ENCODE assay signal across 22 mouse cellular contexts in the genomic region with DNA sequence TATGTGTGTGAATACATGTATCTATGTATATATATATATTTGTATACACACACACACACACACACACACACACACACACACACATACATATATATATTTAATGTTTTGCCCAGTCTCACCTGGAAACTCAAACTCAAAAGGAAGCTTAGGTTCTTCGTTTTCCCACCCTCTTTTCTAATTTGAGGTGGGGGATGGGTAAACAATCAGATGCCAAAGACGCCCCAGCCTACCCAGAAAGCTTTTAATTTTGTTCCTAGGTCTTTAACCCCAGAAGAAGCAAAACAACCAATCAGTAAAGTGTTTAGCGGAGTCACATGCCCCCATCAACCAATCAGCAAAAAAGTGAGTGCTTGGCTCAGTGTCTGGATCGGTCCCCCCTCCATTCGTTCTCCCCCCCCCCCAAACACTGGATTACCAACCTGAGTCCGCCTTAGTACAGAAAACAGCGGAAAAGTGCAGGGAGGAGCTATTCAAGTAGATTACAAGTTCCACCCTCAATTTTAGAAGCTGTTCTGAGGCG. TPM values are rescaled to one million over a fixed set of nuclear protein-coding genes. Genes with fewer than 3 reads are reported as not detected.
DNase-seq lines count a peak whose midpoint lies in the region; ATAC-seq lines count a peak whose summit lies in the region.
"Had no signal": no experiment of that assay in that cellular context is flagged by ENCODE, and none has a peak within 500 bp of the region (broad histone marks: within the 10 kb centered on the region; RNA-seq: fewer than 3 reads in every experiment).

No protein-coding gene starts in this region.

- H3K9ac ChIP-seq in liver, embryonic 11.5 days (ENCODE audit: low read depth, low read length), result no peak overlapping the region
- no peak overlapping the region for H3K9ac ChIP-seq in liver, embryonic 12.5 days
- peak overlapping the region; percentile 17; the same call in 1 of the 2 replicates for H3K9ac ChIP-seq in stomach, embryonic 16.5 days (ENCODE audit: low read length)
- H3K9ac ChIP-seq: forebrain, embryonic 12.5 days; heart, embryonic 13.5 days; limb, embryonic 12.5 days had no signal

- no peak overlapping the region for H3K27ac ChIP-seq in liver, embryonic 11.5 days (ENCODE audit: low read depth, low read length)
- H3K27ac ChIP-seq in liver, embryonic 12.5 days, result no peak overlapping the region
- no peak overlapping the region for H3K27ac ChIP-seq in limb, embryonic 10.5 days
- H3K27ac ChIP-seq in stomach, embryonic 16.5 days (ENCODE audit: low read length), result no peak overlapping the region
- H3K27ac ChIP-seq: forebrain, embryonic 12.5 days; heart, embryonic 13.5 days; limb, embryonic 12.5 days had no signal

- no peak overlapping the region for H3K4me3 ChIP-seq in liver, embryonic 11.5 days (ENCODE audit: low read depth, low read length)
- no peak overlapping the region for H3K4me3 ChIP-seq in liver, embryonic 12.5 days
- peak overlapping the region; percentile 36 for H3K4me3 ChIP-seq in limb, embryonic 10.5 days
- H3K4me3 ChIP-seq in stomach, embryonic 16.5 days (replicated peaks; ENCODE audit: low read length), result peak overlapping the region; percentile 16; the same call in 1 of the 2 replicates
- H3K4me3 ChIP-seq: forebrain, embryonic 12.5 days; heart, embryonic 13.5 days; limb, embryonic 12.5 days had no signal

- H3K27me3 ChIP-seq in liver, embryonic 11.5 days (replicated peaks; ENCODE audit: control insufficient read depth, insufficient read depth, low read length), result peaks cover 95% of the 10 kb centered on the region
- peaks cover 98% of the 10 kb centered on the region for H3K27me3 ChIP-seq in liver, embryonic 12.5 days (replicated peaks)
- H3K27me3 ChIP-seq in limb, embryonic 10.5 days (ENCODE audit: low read depth, poor library complexity, severe bottlenecking), result peaks cover 100% of the 10 kb centered on the region
- H3K27me3 ChIP-seq in stomach, embryonic 16.5 days (ENCODE audit: control insufficient read depth, insufficient read depth, low read length), result peaks cover 37% of the 10 kb centered on the region

- peak; percentile 46 for DNase-seq in adrenal gland, postnatal 14 days
- DNase-seq in adrenal gland, postnatal 4 days (ENCODE audit: low spot score in 2 of 2), result no peak
- DNase-seq in liver, embryonic 11.5 days (ENCODE audit: low spot score), result no peak
- DNase-seq in limb, embryonic 10.5 days (ENCODE audit: low spot score), result no peak
- DNase-seq in urinary bladder, adult 2 months (ENCODE audit: low spot score), result no peak
- DNase-seq in cerebellum, adult 11-12 months, result no peak
- DNase-seq: cerebellum, adult 9-10 months; embryo, embryonic 11 days; kidney, postnatal 25 days; layer of hippocampus, postnatal 36 days; retina, postnatal 1 day; thymus, postnatal 25 days had no signal

- no peak for ATAC-seq in liver, embryonic 11.5 days (replicated peaks; ENCODE audit: low FRiP score)
- ATAC-seq in liver, embryonic 12.5 days, result no peak
- no peak for ATAC-seq in stomach, embryonic 16.5 days (ENCODE audit: insufficient read depth, low FRiP score)

- peak overlapping the region; percentile 15; the same call in 1 of the 2 replicates for H3K4me2 ChIP-seq in liver, embryonic 11.5 days
- H3K4me2 ChIP-seq in liver, embryonic 12.5 days, result no peak overlapping the region
- peak overlapping the region; percentile 7; the same call in 1 of the 2 replicates for H3K4me2 ChIP-seq in stomach, embryonic 16.5 days (ENCODE audit: low read depth, low read length)
- H3K4me2 ChIP-seq: forebrain, embryonic 12.5 days; heart, embryonic 13.5 days; limb, embryonic 12.5 days; midbrain, embryonic 11.5 days had no signal

- H3K4me1 ChIP-seq in liver, embryonic 11.5 days (replicated peaks; ENCODE audit: control insufficient read depth, insufficient read depth, low read length), result no peaks in the 10 kb centered on the region
- H3K4me1 ChIP-seq in liver, embryonic 12.5 days, result no peaks in the 10 kb centered on the region
- peaks cover 86% of the 10 kb centered on the region for H3K4me1 ChIP-seq in limb, embryonic 10.5 days
- H3K4me1 ChIP-seq in stomach, embryonic 16.5 days (ENCODE audit: control insufficient read depth, insufficient read depth, low read length), result peaks cover 10% of the 10 kb centered on the region; the same call in 1 of the 2 replicates
- H3K4me1 ChIP-seq: forebrain, embryonic 12.5 days; heart, embryonic 13.5 days had no signal

- under 1% methylated on average over 8 of the region's 8 CpGs for WGBS in liver, embryonic 11.5 days
- 4% methylated on average over 8 of the region's 8 CpGs for WGBS in liver, embryonic 12.5 days (ENCODE audit: insufficient replicate concordance)
- under 1% methylated on average over 8 of the region's 8 CpGs for WGBS in limb, embryonic 10.5 days
- 12% methylated on average over 8 of the region's 8 CpGs for WGBS in stomach, embryonic 16.5 days

- H3K9me3 ChIP-seq in liver, embryonic 11.5 days (ENCODE audit: control insufficient read depth, low read length), result no peaks in the 10 kb centered on the region
- H3K9me3 ChIP-seq in liver, embryonic 12.5 days (replicated peaks), result no peaks in the 10 kb centered on the region
- no peaks in the 10 kb centered on the region for H3K9me3 ChIP-seq in limb, embryonic 10.5 days (replicated peaks)
- H3K9me3 ChIP-seq in stomach, embryonic 16.5 days (replicated peaks; ENCODE audit: control insufficient read depth, low read length), result no peaks in the 10 kb centered on the region
- H3K9me3 ChIP-seq: forebrain, embryonic 12.5 days; heart, embryonic 13.5 days; limb, embryonic 12.5 days had no signal

- no peaks in the 10 kb centered on the region for H3K36me3 ChIP-seq in liver, embryonic 11.5 days (ENCODE audit: control insufficient read depth, insufficient read depth, low read length)
- no peaks in the 10 kb centered on the region for H3K36me3 ChIP-seq in liver, embryonic 12.5 days
- H3K36me3 ChIP-seq in limb, embryonic 10.5 days, result no peaks in the 10 kb centered on the region
- H3K36me3 ChIP-seq in stomach, embryonic 16.5 days (ENCODE audit: control insufficient read depth, insufficient read depth, low read length), result no peaks in the 10 kb centered on the region
- H3K36me3 ChIP-seq: forebrain, embryonic 12.5 days; heart, embryonic 13.5 days; limb, embryonic 12.5 days had no signal

RNA-seq across cellular contexts. Expression of a gene that starts 2.2 kb away (rescaled TPM):
- 6.8 and 7.7 TPM in 2 replicates for total RNA-seq in adrenal gland, postnatal 14 days (2021)
- total RNA-seq in adrenal gland, postnatal 4 days (2021), result 10 to 100 TPM; 11.3 to 13.4 TPM
- 5.9 and 6.2 TPM in 2 replicates for polyA plus RNA-seq in liver, embryonic 11.5 days (2014; fragmentation: Nextera tagmentation; extraction: Ambion mirVana)
- 1.3 and 1.9 TPM in 2 replicates for polyA plus RNA-seq in liver, embryonic 12.5 days (2016; fragmentation: Nextera tagmentation; extraction: Ambion mirVana)
- 9.1 and 9.8 TPM in 2 replicates for polyA plus RNA-seq in limb, embryonic 10.5 days (2016; fragmentation: Nextera tagmentation; extraction: Ambion mirVana)
- polyA plus RNA-seq in stomach, embryonic 16.5 days (2015; fragmentation: Nextera tagmentation; extraction: Ambion mirVana), result 19.0 and 20.0 TPM in 2 replicates
- 0.76 and 0.80 TPM in 2 replicates for polyA plus RNA-seq in urinary bladder, adult 2 months (2012; rRNA removed)
- total RNA-seq: granulocyte monocyte progenitor cell, adult 5-6 weeks; layer of hippocampus, postnatal 36 days; neutrophil, adult 5-6 weeks had no signal
- polyA plus RNA-seq: forebrain, embryonic 12.5 days; midbrain, embryonic 11.5 days had no signal

RNA-seq across cellular contexts. Expression of a gene that starts 22.9 kb away (rescaled TPM):
- total RNA-seq in adrenal gland, postnatal 14 days (2021), result 37.4 and 43.2 TPM in 2 replicates
- total RNA-seq in adrenal gland, postnatal 4 days (2021), result 10 to 100 TPM; 40.3 to 41.5 TPM
- 1.3 and 1.5 TPM in 2 replicates for polyA plus RNA-seq in liver, embryonic 11.5 days (2014; fragmentation: Nextera tagmentation; extraction: Ambion mirVana)
- polyA plus RNA-seq in liver, embryonic 12.5 days (2016; fragmentation: Nextera tagmentation; extraction: Ambion mirVana), result 0.17 and 0.19 TPM in 2 replicates
- polyA plus RNA-seq in limb, embryonic 10.5 days (2016; fragmentation: Nextera tagmentation; extraction: Ambion mirVana), result 10.1 and 10.2 TPM in 2 replicates
- 3.3 and 3.8 TPM in 2 replicates for polyA plus RNA-seq in stomach, embryonic 16.5 days (2015; fragmentation: Nextera tagmentation; extraction: Ambion mirVana)
- 2.1 and 2.5 TPM in 2 replicates for polyA plus RNA-seq in urinary bladder, adult 2 months (2012; rRNA removed)
- total RNA-seq: granulocyte monocyte progenitor cell, adult 5-6 weeks; hematopoietic stem cell, adult 5-6 weeks; layer of hippocampus, postnatal 36 days; neutrophil, adult 5-6 weeks had no signal
- polyA plus RNA-seq: forebrain, embryonic 12.5 days; liver, embryonic 16.5 days; midbrain, embryonic 11.5 days had no signal

RNA-seq across cellular contexts. Expression of a gene that starts 30.6 kb away (rescaled TPM):
- 19.2 and 20.1 TPM in 2 replicates for total RNA-seq in adrenal gland, postnatal 14 days (2021)
- total RNA-seq in adrenal gland, postnatal 4 days (2021), result 10 to 100 TPM; 22.2 to 22.7 TPM
- polyA plus RNA-seq in liver, embryonic 11.5 days (2014; fragmentation: Nextera tagmentation; extraction: Ambion mirVana), result 1.3 and 1.9 TPM in 2 replicates
- polyA plus RNA-seq in liver, embryonic 12.5 days (2016; fragmentation: Nextera tagmentation; extraction: Ambion mirVana), result 0.08 and 0.22 TPM in 2 replicates
- polyA plus RNA-seq in limb, embryonic 10.5 days (2016; fragmentation: Nextera tagmentation; extraction: Ambion mirVana), result 5.1 and 6.0 TPM in 2 replicates
- 2.0 and 2.5 TPM in 2 replicates for polyA plus RNA-seq in stomach, embryonic 16.5 days (2015; fragmentation: Nextera tagmentation; extraction: Ambion mirVana)
- polyA plus RNA-seq in urinary bladder, adult 2 months (2012; rRNA removed), result 0.39 and 0.47 TPM in 2 replicates
- total RNA-seq: granulocyte monocyte progenitor cell, adult 5-6 weeks; hematopoietic stem cell, adult 5-6 weeks; layer of hippocampus, postnatal 36 days; neutrophil, adult 5-6 weeks had no signal
- polyA plus RNA-seq: forebrain, embryonic 12.5 days; heart, embryonic 13.5 days; liver, embryonic 16.5 days; midbrain, embryonic 11.5 days had no signal

RNA-seq across cellular contexts. Expression of a gene that starts 44.7 kb away (rescaled TPM):
- 1.8 and 2.1 TPM in 2 replicates for total RNA-seq in adrenal gland, postnatal 14 days (2021)
- 1 to 10 TPM; 3.0 to 4.8 TPM for total RNA-seq in adrenal gland, postnatal 4 days (2021)
- polyA plus RNA-seq in liver, embryonic 11.5 days (2014; fragmentation: Nextera tagmentation; extraction: Ambion mirVana), result 0.22 and 0.49 TPM in 2 replicates
- polyA plus RNA-seq in liver, embryonic 12.5 days (2016; fragmentation: Nextera tagmentation; extraction: Ambion mirVana), result 0.07 TPM in 1 of 2 replicates, not detected in the other
- 4.4 and 6.9 TPM in 2 replicates for polyA plus RNA-seq in limb, embryonic 10.5 days (2016; fragmentation: Nextera tagmentation; extraction: Ambion mirVana)
- polyA plus RNA-seq in stomach, embryonic 16.5 days (2015; fragmentation: Nextera tagmentation; extraction: Ambion mirVana), result not detected in 2 replicates
- 0.36 and 0.46 TPM in 2 replicates for polyA plus RNA-seq in urinary bladder, adult 2 months (2012; rRNA removed)
- total RNA-seq: granulocyte monocyte progenitor cell, adult 5-6 weeks; hematopoietic stem cell, adult 5-6 weeks; layer of hippocampus, postnatal 36 days; neutrophil, adult 5-6 weeks had no signal
- polyA plus RNA-seq: forebrain, embryonic 12.5 days; heart, embryonic 13.5 days; liver, embryonic 16.5 days; midbrain, embryonic 11.5 days had no signal

RNA-seq across cellular contexts. Expression of a gene that starts 53.7 kb away (rescaled TPM):
- total RNA-seq in adrenal gland, postnatal 14 days (2021), result 6.9 and 7.4 TPM in 2 replicates
- 1 to 10 TPM; 7.9 to 8.0 TPM for total RNA-seq in adrenal gland, postnatal 4 days (2021)
- 4.1 and 5.3 TPM in 2 replicates for polyA plus RNA-seq in liver, embryonic 11.5 days (2014; fragmentation: Nextera tagmentation; extraction: Ambion mirVana)
- 0.92 and 1.2 TPM in 2 replicates for polyA plus RNA-seq in liver, embryonic 12.5 days (2016; fragmentation: Nextera tagmentation; extraction: Ambion mirVana)
- polyA plus RNA-seq in limb, embryonic 10.5 days (2016; fragmentation: Nextera tagmentation; extraction: Ambion mirVana), result 10.6 and 12.7 TPM in 2 replicates
- 17.5 and 19.4 TPM in 2 replicates for polyA plus RNA-seq in stomach, embryonic 16.5 days (2015; fragmentation: Nextera tagmentation; extraction: Ambion mirVana)
- 0.60 and 1.4 TPM in 2 replicates for polyA plus RNA-seq in urinary bladder, adult 2 months (2012; rRNA removed)
- total RNA-seq: granulocyte monocyte progenitor cell, adult 5-6 weeks; hematopoietic stem cell, adult 5-6 weeks; layer of hippocampus, postnatal 36 days; neutrophil, adult 5-6 weeks had no signal
- polyA plus RNA-seq: forebrain, embryonic 12.5 days; midbrain, embryonic 11.5 days had no signal

Comparison
In these comparisons a context has a peak if more than half of its experiments do, and no peak if none do; other contexts are left out.
1. H3K4me3 ChIP-seq: peak in limb, embryonic 10.5 days (single experiment) and stomach, embryonic 16.5 days (single experiment); none in liver, embryonic 11.5 days (single experiment) and liver, embryonic 12.5 days (single experiment).